Mouse (Mus musculus): ENCODE data around the gene Il1b. TPM values are rescaled to one million over a fixed set of nuclear protein-coding genes. Genes with fewer than 3 reads are reported as not detected.

Il1b gene
- total RNA-seq, 2 experiments from 2014 or later = 0.55 to 0.63 TPM

DNA sequence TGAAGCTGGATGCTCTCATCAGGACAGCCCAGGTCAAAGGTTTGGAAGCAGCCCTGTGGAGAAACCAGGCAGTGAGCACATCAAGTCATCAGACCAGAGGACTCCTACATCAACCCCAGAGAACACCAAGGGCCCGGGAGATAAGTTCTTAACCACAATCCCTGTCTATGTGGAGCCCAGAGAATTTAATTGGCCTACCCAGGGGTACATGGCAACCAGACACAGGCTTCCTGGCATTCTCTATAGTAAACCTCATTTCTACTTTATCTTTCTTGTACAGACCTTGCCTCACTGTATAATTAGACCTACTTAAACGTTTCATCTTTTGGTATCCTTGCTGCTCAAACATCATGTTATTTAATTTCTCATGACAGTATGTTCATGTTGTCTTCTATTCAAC, 2.8 kb downstream of the Il1b start:
- DNase-seq = no peak

DNA sequence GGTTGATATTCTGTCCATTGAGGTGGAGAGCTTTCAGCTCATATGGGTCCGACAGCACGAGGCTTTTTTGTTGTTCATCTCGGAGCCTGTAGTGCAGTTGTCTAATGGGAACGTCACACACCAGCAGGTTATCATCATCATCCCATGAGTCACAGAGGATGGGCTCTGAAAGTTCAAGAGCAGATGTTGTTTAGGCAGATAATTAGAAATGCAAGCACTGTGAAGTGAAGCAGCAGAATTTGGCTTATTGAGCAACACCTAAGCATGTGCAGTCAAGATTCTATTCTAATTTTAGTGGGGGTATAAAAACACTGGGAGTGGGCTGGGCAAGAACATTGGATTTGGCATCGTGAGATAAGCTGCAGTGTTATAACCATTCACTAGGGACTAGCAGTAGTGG, 3.7 kb downstream of the Il1b start:
- DNase-seq = no peak

DNA sequence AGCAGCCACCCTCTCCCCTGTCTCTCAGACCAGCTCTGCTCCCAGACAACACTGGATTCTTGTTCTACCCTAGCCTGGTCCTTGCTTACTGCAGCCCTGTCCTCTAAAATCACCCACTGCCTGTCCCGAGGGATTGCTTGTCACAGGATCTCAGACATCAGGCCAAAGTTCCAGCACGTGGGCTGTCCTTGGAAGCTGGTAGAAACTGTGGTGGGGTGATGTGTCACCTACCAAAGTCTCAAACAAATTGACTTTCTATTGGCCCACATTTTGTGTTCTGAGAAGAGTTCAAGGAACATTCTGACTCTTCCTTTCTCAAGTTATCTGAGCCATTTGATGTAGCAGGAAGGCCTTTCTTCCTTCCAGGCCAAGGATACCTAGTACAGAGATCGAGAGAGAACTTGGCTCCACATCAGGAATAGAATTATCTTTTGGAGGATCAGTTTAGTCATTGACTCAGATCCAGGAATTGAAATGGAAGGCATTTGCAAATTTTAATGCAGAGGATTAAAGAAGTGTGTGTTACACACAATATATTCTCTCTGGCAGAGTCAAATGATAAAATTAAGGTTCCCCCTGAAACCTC, 9.9 kb downstream of the Il1b start:
- peak; percentile 24 for DNase-seq

DNA sequence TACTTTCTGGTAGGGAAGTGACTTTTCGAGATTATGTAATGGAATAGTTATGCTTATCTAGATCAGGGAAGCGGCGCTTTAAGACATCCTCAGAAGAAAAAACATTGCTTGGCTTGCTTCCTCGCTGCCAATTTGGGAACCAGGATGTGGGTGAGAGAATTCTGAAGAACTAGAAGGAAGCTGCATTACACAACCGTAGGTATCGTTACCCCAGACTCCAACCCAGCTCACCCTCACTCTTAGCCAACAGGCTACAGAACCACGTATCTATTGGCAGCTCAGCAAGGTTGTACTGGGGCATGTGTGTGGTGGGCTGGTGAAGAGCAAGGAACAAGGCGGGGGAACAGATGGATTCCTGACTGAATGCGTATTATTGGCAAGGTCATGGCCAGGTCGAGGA, 10.7 kb downstream of the Il1b start:
- DNase-seq = no peak

DNA sequence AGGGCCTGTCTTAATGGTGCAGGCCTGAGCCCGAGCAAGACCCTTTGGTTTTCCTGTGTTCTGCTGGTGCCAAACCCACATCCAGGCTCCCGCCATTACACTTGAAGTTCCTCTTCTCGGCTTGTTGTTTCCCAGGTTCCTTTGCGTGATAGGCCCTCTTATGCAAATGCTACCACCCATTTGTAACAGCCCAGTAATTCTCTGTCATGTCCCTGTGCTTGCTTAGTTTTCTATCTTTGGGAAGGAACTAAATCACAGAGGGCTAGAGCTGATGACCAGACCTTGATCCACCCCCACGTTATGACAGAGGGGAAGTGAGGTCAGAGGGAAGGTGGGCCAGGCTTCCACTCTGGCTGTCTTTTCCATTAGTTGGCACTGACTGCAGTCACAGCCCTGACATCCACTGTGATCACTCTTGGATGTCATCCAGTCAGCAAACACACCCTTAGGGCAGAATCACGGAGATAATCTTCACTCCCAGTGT, 32.8 kb downstream of the Il1b start:
- peak; percentile 9 for DNase-seq

DNA sequence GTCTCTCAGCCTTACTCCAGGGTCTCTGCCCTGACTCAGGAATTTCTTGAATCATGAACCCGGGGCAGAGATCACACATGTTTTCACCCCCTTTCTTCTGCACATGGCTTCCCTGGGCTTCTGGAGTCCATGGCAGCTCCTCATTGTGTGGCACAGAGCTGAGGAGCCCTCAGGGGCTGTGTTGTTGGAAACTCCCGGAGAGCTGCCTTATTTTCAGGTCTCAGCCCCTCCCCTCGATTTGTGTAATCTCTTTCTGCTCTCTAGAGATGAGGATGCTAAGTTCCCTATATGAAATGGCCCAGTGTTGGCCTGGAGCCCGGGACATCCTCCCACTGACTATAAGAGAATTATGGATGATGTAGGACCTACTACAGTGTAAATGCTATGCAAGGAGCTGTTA, 37.5 kb downstream of the Il1b start:
- DNase-seq = no peak

DNA sequence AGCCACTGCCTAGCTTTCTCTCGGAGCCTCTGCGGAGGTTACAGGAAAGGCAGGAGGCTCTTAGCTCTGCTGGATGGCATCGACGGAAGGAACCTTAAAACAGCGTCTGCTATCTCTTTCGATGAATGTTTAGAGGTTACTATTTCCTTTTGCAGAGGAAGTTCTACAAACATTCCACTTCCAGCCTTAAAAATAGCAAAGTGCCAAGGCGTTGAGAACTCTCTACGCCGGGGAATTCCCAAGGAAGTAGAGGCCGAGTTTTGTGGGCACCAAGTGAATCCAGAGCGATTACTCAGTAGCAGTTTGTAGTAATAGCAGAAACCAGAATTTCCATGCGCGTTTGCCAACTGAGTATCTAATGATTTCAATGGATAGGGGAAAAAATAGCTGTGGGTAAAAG, 40.4 kb downstream of the Il1b start:
- DNase-seq = no peak

DNA sequence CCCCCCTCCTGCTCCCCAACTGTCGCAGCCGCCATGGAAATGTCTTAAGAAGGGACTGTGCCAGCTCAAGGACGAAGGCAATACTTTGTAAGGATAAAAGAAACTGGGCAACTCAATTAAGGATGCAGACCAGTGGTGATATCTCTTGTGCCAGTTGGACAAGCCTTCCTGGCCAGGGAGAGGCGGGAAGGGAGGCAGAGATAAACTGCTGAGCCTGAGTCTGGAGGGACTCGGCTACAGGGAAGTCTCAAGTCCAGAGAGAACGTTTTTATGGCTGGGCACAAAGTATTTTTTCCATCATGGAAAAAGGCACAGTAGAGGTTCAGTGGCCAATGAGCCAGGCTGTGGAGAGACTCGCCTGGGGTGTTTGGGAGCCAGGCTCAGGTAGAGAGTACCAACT, 40.9 kb downstream of the Il1b start:
- no peak for DNase-seq

DNA sequence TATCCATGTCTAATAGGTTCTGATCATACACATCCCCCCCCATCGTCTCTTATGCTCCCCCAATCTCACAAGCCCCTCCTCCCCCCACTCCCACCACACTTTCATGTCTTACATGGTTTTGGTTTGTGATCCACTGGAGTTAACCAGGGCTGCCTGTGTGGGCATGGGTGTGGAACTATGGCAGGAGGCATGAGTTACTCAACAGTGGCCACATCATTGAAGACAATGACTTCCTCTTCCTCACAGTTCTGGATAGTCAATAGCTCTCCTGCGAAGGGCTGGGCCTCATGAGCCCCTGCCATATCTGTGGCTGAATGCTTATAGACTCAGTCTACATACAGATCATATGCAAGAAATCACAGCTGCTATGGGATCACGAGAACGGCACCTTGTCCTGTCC, 42.7 kb downstream of the Il1b start:
- DNase-seq = no peak

DNA sequence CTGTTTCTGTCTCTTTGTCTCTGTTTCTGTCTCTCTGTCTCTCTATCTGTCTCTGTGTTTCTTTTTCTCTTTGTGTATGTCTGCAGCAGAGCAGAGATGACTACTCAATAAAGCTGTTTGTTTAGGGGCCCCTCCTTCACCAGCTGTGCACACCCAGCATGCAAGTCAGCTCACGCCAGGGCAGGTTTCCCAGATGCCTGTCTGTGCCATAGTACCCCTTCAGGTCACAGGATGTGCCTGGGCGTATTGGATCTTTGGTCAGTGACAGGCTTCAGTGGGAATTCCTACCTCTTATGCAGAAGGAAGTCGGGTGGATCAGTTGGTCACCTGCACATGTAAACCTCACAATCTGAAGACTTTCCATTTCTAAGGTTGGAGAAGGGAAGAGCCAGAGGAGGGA, 46.7 kb downstream of the Il1b start:
- DNase-seq = no peak

DNA sequence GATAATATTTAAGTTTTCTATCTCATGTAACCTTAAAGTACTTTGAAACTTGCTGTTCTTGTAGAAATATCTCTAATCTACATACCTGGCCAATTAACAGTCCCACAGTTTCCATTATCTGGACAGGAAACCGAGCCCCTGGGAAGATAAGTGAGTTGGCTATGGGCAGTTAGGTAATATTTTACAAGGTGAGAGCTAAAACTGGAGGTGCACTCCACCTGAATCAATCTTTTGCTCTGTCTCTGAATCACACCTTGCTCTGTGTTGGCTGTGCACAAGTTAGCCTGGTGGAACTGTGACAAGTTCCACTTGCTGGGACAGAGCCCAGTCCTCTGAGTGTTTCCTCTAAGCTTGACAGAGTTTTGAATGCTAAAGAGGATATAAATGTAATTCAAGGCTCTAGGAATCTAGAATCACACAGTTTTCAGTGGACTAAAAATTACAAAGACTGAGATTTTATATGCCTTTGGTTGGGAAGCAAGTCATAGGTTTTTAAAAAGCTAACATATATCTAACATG, 48.8 kb downstream of the Il1b start:
- no peak for DNase-seq

DNA sequence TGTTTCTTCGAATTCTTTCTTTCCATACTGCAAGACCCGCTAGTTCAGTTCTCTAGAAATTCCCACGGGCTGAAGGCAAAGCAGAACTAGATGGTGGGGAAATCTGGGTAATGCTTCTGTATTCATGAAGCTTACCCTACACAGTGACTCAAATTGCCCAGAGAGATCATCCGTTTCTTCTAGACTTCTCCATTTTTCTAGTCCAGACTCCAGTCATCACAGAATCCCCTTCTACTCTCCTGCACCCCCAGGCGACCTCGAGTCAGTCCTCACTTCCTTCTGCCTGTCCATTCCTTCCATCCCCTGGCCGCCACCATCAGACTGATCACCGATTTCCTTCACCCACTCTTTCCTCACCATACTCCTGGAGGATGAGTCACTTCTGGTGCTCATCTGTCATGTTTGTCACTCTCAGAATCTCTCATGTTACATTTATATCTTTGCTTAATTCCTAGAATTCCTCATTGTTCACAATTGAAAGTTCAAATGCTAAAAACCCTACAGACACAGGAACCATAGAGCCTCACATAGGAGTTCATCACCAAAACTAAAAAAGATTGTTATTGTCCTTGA, 50.8 kb downstream of the Il1b start:
- DNase-seq = no peak

DNA sequence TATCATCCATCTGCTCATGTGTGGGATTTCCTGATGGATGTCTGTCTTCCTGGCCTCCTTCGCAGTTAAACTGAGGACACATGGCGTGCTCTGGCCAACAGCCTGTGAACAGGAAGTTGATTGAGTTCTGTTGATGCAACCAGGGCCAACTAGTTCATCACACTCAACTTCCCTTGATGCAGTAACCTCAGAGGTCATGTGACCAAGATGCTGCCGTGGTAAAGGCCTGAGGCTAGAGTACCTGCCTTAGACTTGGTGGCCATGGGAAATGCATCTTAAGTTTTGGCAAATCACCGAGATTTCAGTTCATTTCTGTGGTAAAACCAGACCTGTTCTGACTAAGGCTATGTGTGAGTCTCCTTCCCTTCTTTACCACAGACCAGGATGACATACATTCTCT, 55.1 kb downstream of the Il1b start:
- DNase-seq = no peak

DNA sequence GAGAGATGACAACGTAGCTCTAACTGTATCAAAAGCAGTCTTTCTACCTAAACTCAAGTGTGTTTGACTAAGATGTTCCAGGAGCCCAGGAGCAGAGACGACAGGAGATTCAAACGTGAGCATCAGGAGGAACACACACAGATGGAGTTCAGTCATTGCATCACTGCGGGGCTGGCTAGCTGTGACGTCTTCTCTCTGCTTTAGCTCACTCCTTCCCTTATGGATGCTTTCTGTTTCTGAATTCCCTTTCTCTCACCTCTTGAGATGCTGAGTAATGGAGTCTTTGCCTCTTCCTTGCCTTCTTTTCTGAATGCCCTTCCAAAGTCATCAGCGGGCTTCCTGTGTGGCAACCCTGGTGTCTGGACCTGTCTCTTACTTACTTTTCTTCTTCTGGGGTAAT, 56.1 kb downstream of the Il1b start:
- DNase-seq = no peak

Other genes starting within 250 kb of the Il1b start
- gene Chchd5, start 241.4 kb downstream of the Il1b start, total RNA-seq (2021) = 10 to 100 TPM; 17.3 to 20.2 TPM
- gene Slc20a1, start 172.4 kb downstream of the Il1b start, total RNA-seq (2021) = 10 to 100 TPM; 19.0 to 19.9 TPM
- 10 to 100 TPM in 1 of 2 experiments, 1 to 10 TPM in 1; 9.9 to 11.7 TPM for gene Ckap2l, start 73.9 kb downstream of the Il1b start, total RNA-seq (2021)
- gene Il1a, start 61.2 kb downstream of the Il1b start, total RNA-seq (2021) = 1 to 10 TPM in 1 of 2 experiments, under 1 TPM in 1; 0.73 to 1.2 TPM
- not detected for gene F830045P16Rik, start 165.5 kb upstream of the Il1b start, total RNA-seq (2021)
- 10 to 100 TPM; 44.6 to 56.1 TPM for gene Sirpa, start 221.7 kb upstream of the Il1b start, total RNA-seq (2021)

Data from adrenal gland, postnatal 10 days (tissue).